Mouse (Mus musculus) mesoderm, embryonic 11.5 days (tissue): ENCODE measurements at regions not wholly inside any gene's neighbourhood (a gene's known extent, or its start where the extent isn't known, plus 50 kb on each side); places are given as distances from the start of the nearest gene placed in this dataset.

Source experiments
- DNase-seq: peaks from one replicate; pipeline ENCODE4 v3.0.0-alpha.2; 2012; ENCODE audit warnings: low read depth, low spot score

- peak; percentile 85 for DNase-seq
Measured at GRCm38 (mm10) chr5:118879808-118880478, 319.5 kb downstream of the Med13l start.

- DNase-seq: no peak
Measured at GRCm38 (mm10) chr5:118880546-118880945, 320.1 kb downstream of the Med13l start.

- DNase-seq: no peak
Measured at GRCm38 (mm10) chr5:118881886-118882285, 321.4 kb downstream of the Med13l start.

- no peak for DNase-seq
Measured at GRCm38 (mm10) chr5:118888131-118888530, 327.7 kb downstream of the Med13l start.

GRCm38 (mm10) chr5:118891131-118891530 lies 330.7 kb downstream of the Med13l start:
- DNase-seq: no peak

- no peak for DNase-seq
Measured at GRCm38 (mm10) chr5:118908224-118908623, 347.7 kb downstream of the Med13l start.

DNA sequence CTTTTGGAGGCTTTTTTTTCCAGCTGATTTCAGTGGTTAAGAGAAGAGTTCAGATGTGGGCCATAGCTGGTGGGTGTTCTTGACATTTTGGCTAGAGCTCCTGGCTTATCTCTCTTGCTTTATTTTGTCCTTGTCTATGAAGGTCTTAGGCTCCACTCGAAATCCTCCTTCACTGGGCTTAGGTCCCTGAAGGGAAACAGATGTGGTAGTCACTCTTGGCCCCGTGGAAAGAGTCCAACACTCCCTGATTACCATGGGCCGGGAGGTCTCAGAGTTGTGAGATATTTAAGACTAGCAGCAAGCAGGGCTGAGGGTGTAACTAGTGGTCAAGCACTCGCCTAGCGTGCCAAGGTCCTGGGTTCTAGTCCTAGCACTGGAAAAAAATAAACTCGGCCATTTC lies 349.3 kb downstream of the Med13l start:
- no peak for DNase-seq

- no peak for DNase-seq
Measured at GRCm38 (mm10) chr5:118914191-118914750, 353.8 kb downstream of the Med13l start.

DNA sequence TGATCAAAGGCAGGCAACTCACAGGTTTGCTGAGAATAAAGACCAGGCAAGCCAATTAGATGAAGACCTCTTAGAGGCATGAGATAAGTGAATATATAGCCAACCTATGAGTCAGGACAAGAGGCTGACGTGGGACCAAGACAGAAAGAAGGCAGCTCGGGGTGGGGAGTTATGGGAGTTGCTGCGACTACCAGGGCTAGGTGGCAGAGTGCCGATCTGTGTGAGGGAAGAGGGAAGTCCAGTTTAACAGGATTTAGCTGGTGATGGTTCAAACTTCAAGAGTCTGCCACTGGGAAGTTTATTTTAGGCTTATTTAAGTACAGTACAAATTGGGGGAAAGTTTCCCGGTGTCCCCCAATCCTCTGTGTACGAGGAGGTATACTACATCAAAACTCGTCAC lies 362.9 kb downstream of the Med13l start:
- no peak for DNase-seq

- DNase-seq: no peak
Measured at GRCm38 (mm10) chr5:118929037-118929436, 368.6 kb downstream of the Med13l start.

GRCm38 (mm10) chr5:118929990-118930501 lies 369.6 kb downstream of the Med13l start:
- DNase-seq: peak; percentile 81

- DNase-seq: no peak
Measured at GRCm38 (mm10) chr5:118939336-118940039, 379.0 kb downstream of the Med13l start.

DNA sequence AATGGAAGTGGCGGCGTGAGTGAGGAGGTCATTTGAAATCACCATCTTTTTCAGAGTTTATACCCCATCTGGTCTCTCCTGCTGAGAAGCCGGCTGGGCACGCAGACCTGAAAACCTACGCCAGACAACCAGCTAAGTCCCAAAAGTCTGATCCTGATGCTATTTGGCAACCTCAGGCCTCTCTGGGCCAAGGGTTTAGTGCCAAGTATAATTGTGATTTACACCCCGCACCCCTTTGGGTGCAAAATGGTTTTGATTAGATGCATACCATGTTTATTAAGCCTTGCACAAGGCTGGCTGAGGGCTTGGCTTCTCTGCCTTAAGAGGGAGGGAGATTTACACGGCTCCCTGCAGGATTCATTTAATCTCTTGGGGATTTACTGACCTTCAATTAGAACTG lies 383.8 kb downstream of the Med13l start:
- peak; percentile 30 for DNase-seq

GRCm38 (mm10) chr5:118946090-118946489 lies 385.6 kb downstream of the Med13l start:
- no peak for DNase-seq

GRCm38 (mm10) chr5:118946994-118947393 lies 386.5 kb downstream of the Med13l start:
- no peak for DNase-seq

DNA sequence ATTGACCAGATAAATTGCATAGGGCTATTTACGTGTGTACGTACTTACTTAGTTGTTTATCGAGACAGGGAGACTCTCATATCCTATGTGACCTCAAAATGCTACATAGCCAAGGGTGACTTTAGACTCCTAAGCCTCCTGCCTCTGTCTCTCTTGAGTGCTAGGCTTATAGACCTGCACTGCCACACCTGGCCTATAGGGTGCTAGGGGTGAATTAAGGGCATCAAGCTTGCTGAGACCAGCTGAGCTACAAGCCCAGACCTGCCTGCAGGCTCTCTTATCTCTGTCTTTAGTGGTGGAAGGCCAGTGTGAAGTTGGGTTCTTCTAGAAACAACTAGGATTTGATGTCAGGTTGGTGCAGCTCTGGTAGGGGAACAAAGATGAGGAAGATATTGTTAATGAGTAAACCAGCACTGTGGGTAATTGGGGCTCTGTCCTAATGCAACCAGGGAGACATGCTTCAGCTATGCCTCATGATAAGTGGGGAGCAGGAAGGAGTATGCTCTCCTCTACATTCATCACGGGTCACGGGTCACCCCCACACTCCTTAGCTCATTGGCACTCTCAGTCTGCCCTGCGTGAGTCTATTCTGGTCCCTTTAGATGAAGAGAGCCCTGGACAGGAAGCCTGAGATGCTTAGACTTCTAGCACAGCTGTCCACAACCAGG lies 387.8 kb downstream of the Med13l start:
- no peak for DNase-seq

DNA sequence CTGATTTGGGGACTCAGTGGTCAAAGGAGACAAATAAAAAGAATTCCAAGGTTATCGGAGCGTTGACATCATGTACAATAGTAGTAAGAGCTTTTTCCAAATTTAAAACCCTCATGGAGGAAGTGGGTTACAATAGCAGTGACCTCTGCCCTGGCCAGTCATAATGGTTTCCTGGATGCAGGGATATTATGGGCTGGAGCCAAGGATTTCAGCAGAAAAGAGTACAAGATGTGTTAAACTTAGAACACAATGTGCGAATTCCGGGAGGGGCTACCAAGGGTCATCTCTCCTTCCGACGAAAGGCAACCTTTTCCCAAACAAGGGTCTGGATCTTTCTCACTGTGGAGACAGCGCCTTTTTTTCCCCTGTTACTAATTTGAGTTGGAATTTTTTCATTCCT lies 390.6 kb downstream of the Med13l start:
- no peak for DNase-seq

- peak; percentile 50 for DNase-seq
Measured at GRCm38 (mm10) chr5:118960521-118961001, 400.1 kb downstream of the Med13l start.

DNA sequence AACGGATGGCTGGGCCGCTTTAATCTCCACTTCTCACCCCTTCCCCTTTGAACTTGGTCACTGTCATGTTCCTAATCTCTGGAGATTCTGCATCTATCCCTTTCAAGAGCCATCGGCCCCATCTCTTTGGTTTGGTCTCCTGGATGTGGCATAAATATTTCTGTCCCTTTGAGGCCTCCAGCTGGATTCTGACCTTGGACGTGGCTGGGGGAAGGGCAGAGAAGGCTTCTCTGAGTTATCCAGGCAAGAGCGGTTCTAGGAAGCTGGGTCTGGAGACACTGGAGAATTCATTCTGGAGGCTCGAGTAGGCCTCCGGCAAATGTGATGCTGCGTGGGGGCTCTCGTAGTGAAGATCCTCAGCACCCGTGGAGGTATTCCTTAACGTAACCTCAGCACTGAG lies 400.6 kb downstream of the Med13l start:
- DNase-seq: peak; percentile 32

GRCm38 (mm10) chr5:118962152-118962551 lies 401.7 kb downstream of the Med13l start:
- no peak for DNase-seq

GRCm38 (mm10) chr5:118963001-118963400 lies 402.5 kb downstream of the Med13l start:
- no peak for DNase-seq

DNA sequence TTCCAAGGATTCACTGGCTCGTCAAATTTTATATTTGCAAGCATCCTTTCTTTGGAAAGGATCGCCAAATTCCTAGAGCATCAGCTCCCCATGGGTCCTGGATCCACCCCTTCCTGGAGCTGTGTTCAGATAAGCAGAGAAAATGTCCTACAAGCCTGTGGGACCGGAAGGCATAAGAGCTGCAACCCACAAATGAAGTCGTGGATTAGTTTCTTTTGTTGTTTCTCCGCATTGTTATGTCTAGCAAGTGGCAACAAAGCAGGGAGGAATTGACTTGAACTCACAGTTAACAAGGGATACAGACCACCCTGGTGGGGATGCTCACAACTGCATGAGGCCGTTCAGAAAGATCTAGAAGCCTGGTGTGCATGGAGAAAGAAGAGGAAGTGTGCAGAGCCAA lies 406.4 kb downstream of the Med13l start:
- DNase-seq: no peak
